Mouse (Mus musculus): ENCODE measurements around the gene Gm10309.

GRCm38 (mm10) chr17:86467967-86468366 lies 37.1 kb downstream of the Gm10309 start:
- TF ChIP-seq POLR2A (IDR thresholded peaks at IDR 0.05; ENCODE audit: borderline replicate concordance, extremely low read depth, insufficient read depth, insufficient read length, poor library complexity, severe bottlenecking) (no peak), CTCF (IDR thresholded peaks at IDR 0.05; ENCODE audit: borderline replicate concordance, extremely low read depth, insufficient read depth, insufficient read length) (no peak)
